Mouse (Mus musculus) lung, adult 2 months (tissue): Measurements from ENCODE around the gene Itch.

Experiments used
- CTCF ChIP-seq: fragments of 200-500 bp; IDR thresholded peaks from 2 replicates; pipeline ENCODE4 v1.5.1; 2011; ENCODE audit warnings: mild to moderate bottlenecking, low read length, control low read depth; ENCODE audit not compliant: insufficient read depth
- POLR2A ChIP-seq: fragments of 200-500 bp; IDR thresholded peaks from 2 replicates; pipeline ENCODE4 v1.6.1; 2011; ENCODE audit warnings: low read depth, mild to moderate bottlenecking, control low read depth, low read length, borderline replicate concordance; ENCODE audit errors: extremely low read depth

GRCm38 (mm10) chr2:155266896-155267295 lies 133.6 kb downstream of the Itch start:
- TF ChIP-seq CTCF = no peak
- TF ChIP-seq POLR2A = no peak
